Mouse (Mus musculus) small intestine, adult 2 months (tissue): ENCODE measurements around the gene Dse. TPM values are rescaled to one million over a fixed set of nuclear protein-coding genes. Genes with fewer than 3 reads are reported as not detected.

Experiments used
- H3K27ac ChIP-seq: fragments of 200-500 bp; 2 replicates; pipeline ENCODE4 v1.5.1; 2012; ENCODE audit warnings: low read depth, low read length, control low read depth, inconsistent platforms; ENCODE audit not compliant: insufficient read depth
- H3K27me3 ChIP-seq: fragments of 200-500 bp; 2 replicates; pipeline ENCODE4 v1.6.1; 2012; ENCODE audit warnings: mild to moderate bottlenecking, moderate library complexity, low read length, inconsistent platforms; ENCODE audit not compliant: control insufficient read depth, insufficient read depth
- H3K36me3 ChIP-seq: fragments of 200-500 bp; 2 replicates; pipeline ENCODE4 v1.6.1; 2012; ENCODE audit warnings: mild to moderate bottlenecking, low read length, control low read depth, inconsistent platforms; ENCODE audit not compliant: control insufficient read depth, insufficient read depth
- H3K4me1 ChIP-seq: fragments of 200-500 bp; 2 replicates; pipeline ENCODE4 v1.6.1; 2012; ENCODE audit warnings: low read length, inconsistent platforms, mixed read lengths; ENCODE audit not compliant: control insufficient read depth, insufficient read depth, insufficient read length
- H3K4me3 ChIP-seq: fragments of 200-500 bp; 2 replicates; pipeline ENCODE4 v1.5.1; 2012; ENCODE audit warnings: low read depth, mild to moderate bottlenecking, control low read depth, inconsistent platforms, low read length, moderate library complexity
- CTCF ChIP-seq: fragments of 200-500 bp; IDR thresholded peaks from 2 replicates; pipeline ENCODE4 v1.5.1; 2012; ENCODE audit warnings: low read depth, mild to moderate bottlenecking, control low read depth, inconsistent platforms, low read length, moderate library complexity, mixed read lengths; ENCODE audit not compliant: insufficient replicate concordance, insufficient read length; ENCODE audit errors: extremely low read depth
- POLR2A ChIP-seq: fragments of 200-500 bp; IDR thresholded peaks from 2 replicates; pipeline ENCODE4 v1.6.1; 2012; ENCODE audit warnings: low read depth, mild to moderate bottlenecking, control low read depth, inconsistent platforms, low read length, moderate library complexity
- WGBS: fragments of 180-500 bp; shearing (Covaris S2); methylation state at CpG from one replicate; pipeline ENCODE4 v1.1.7; 2018; 5-methylcytosine and 5-hydroxymethylcytosine counted together
- polyA plus RNA-seq: library from polyadenylated mRNA; depleted of rRNA; stranded (reverse); fragments of >200 nt; gene quantifications from 2 replicates; pipeline ENCODE4 v1.2.3, GENCODE M21; 2012; rRNA removed

The Dse gene
- polyA plus RNA-seq, 1 experiment: 3.2 TPM

DNA sequence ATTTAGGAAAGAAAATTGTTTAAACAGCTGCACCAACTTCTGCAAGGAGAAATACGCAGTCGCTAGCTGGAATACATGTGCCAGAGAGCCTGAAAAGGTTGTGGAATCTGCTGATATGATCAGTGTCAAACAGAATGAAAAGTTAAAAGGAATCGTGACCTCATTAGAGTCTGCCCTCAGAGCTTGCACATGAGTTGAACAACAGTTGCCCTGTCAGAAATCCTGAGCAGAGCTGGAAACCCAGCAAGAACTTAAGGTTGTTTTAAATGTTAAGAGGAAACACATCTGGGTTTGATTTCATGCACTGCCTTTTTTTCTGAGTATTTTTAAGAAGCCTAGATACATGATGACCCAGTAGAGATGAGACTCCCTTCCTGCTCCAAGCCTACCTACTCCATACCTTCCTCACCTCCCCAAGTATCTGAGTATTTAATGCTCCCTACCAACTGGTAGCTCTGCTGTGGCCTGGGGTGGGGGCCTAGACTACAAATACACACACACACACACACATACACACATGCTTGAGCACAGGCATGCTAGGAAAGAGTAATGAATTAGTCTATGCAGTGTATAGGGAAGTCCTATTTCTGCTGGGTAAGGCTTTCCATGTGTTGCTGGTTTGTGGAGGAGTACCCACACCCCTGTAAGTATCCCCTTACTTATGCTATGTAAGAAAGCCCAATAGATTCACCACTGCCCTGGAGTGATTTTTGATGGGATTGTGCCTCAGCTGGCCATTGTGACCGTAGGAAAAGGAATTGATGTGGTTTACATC, 95.4 kb downstream of the Dse start:
- Histone ChIP-seq H3K36me3 (no peaks in the 10 kb centered on the region), H3K27ac (no peak overlapping the region), H3K27me3 (no peaks in the 10 kb centered on the region), H3K4me3 (no peak overlapping the region), H3K4me1 (no peaks in the 10 kb centered on the region)
- TF ChIP-seq POLR2A (no peak), CTCF (no peak)
- 84% methylated on average over 4 of the region's 4 CpGs for WGBS

DNA sequence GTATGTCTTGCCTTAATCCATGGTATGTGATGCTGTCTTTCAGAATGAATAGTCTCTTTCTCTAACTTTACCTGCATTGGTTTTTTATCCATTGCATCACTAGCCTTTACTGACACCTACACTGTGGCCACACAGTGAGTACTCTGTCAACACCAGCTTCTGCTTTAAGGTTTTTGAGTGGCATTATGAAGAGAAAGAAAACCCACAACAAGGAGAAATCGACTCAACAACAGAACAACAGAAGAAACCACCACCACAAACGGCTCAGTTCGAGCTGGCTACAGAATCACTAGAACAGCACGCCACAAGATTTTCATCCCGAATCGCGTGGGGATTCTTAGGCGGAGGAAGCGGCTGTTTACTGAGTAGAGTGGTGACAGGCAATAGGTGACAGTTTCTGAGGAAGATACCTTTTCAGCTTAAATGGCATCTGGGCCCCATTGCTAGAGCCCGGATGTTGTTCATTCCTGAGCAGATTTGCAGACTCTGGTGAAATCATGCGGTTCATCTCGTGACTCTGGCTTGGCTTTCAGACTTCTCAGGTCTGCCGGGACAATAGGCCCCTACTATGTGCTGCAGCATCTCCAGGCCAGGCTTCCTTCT, 96.6 kb downstream of the Dse start:
- no peaks in the 10 kb centered on the region for H3K4me1 ChIP-seq
- H3K27me3 ChIP-seq: no peaks in the 10 kb centered on the region
- 77% methylated on average over 13 of the region's 13 CpGs for WGBS
- no peak overlapping the region for H3K4me3 ChIP-seq
- H3K36me3 ChIP-seq: no peaks in the 10 kb centered on the region
- no peak overlapping the region for H3K27ac ChIP-seq
- TF ChIP-seq POLR2A: no peak
- no peak for TF ChIP-seq CTCF

Other genes with a start within 250 kb of the Dse start
- gene Rwdd1, start 188.1 kb downstream of the Dse start, polyA plus RNA-seq: 19.9 and 29.3 TPM in 2 replicates
- gene Trappc3l, start 170.1 kb downstream of the Dse start, polyA plus RNA-seq: not detected in 2 replicates
- gene Calhm4, start 163.4 kb downstream of the Dse start, polyA plus RNA-seq: not detected in 2 replicates
- 0.14 and 0.15 TPM in 2 replicates for gene Calhm5, start 111.2 kb downstream of the Dse start, polyA plus RNA-seq
- 4.3 and 5.4 TPM in 2 replicates for gene Calhm6, start 79.7 kb downstream of the Dse start, polyA plus RNA-seq
- 9.9 and 16.6 TPM in 2 replicates for gene Tspyl1, start 74.5 kb upstream of the Dse start, polyA plus RNA-seq
- gene Tspyl4, start 89.7 kb upstream of the Dse start, polyA plus RNA-seq: 1.3 and 1.5 TPM in 2 replicates
- not detected in 2 replicates for gene Col10a1, start 182.3 kb upstream of the Dse start, polyA plus RNA-seq
- 1.9 and 4.5 TPM in 2 replicates for gene Nt5dc1, start 210.8 kb upstream of the Dse start, polyA plus RNA-seq